23 mouse cellular contexts compared by ENCODE assay signal in the genomic region with DNA sequence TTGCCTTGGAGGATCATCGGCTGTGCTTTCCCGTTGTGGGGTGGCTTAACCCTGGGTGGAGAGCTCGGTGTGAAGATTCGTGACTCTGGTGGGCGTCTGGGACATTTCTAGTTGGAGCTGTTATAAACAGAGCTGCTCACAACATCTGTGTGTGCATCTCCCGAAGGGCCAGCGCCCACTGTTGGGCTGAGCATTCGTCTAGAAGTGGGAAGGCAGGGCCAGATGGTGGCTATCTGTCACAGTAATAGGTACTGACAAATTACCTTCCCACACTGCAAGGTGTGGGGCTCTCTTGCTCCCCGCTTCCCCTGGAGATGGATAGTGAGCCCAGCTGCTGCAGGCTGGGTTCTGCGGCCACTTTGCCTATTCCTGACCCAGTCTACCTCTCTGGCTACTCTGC.
DNase-seq lines count a peak whose midpoint lies in the region; ATAC-seq and TF ChIP-seq lines count a peak whose summit lies in the region.
"Had no signal": no experiment of that assay in that cellular context is flagged by ENCODE, and none has a peak within 500 bp of the region (broad histone marks: within the 10 kb centered on the region; RNA-seq: fewer than 3 reads in every experiment).

No protein-coding gene starts in this region.

- H3K27ac ChIP-seq in intestine, embryonic 14.5 days (ENCODE audit: low read depth), result no peak overlapping the region
- H3K27ac ChIP-seq in intestine, embryonic 15.5 days, result no peak overlapping the region
- H3K27ac ChIP-seq: forebrain, embryonic 10.5 days; heart, embryonic 15.5 days; kidney, postnatal 0 days; limb, embryonic 15.5 days; midbrain, embryonic 15.5 days had no signal

- ATAC-seq in intestine, embryonic 14.5 days (replicated peaks; ENCODE audit: low FRiP score, low TSS enrichment, low read depth), result no peak
- no peak for ATAC-seq in intestine, embryonic 15.5 days
- ATAC-seq in frontal cortex, adult (ENCODE audit: low TSS enrichment), result no peak; the same call in 1 of the 2 replicates
- ATAC-seq: CD4-positive, CD25-positive, alpha-beta regulatory T cell, adult 4 months; liver, postnatal 0 days; midbrain, embryonic 15.5 days; Patski had no signal

- 36% methylated on average over 10 of the region's 10 CpGs for WGBS in intestine, embryonic 14.5 days
- WGBS in intestine, embryonic 15.5 days, result 44% methylated on average over 10 of the region's 10 CpGs

- no peaks in the 10 kb centered on the region for H3K4me1 ChIP-seq in intestine, embryonic 14.5 days (replicated peaks; ENCODE audit: control insufficient read depth, insufficient read depth, low read length)
- no peaks in the 10 kb centered on the region for H3K4me1 ChIP-seq in intestine, embryonic 15.5 days (replicated peaks)
- H3K4me1 ChIP-seq: forebrain, embryonic 10.5 days; heart, embryonic 15.5 days; limb, embryonic 15.5 days had no signal

- H3K36me3 ChIP-seq in intestine, embryonic 14.5 days (ENCODE audit: control insufficient read depth, insufficient read depth, low read length), result no peaks in the 10 kb centered on the region
- H3K36me3 ChIP-seq in intestine, embryonic 15.5 days, result no peaks in the 10 kb centered on the region
- H3K36me3 ChIP-seq: forebrain, embryonic 10.5 days; heart, embryonic 15.5 days; limb, embryonic 15.5 days; midbrain, embryonic 15.5 days had no signal

- no peak overlapping the region for H3K4me3 ChIP-seq in intestine, embryonic 14.5 days (ENCODE audit: low read depth, low read length)
- no peak overlapping the region for H3K4me3 ChIP-seq in intestine, embryonic 15.5 days (replicated peaks)
- H3K4me3 ChIP-seq: forebrain, embryonic 10.5 days; heart, embryonic 15.5 days; limb, embryonic 15.5 days; midbrain, embryonic 15.5 days had no signal

- no peak for TF ChIP-seq POLR2A in brain, embryonic 14.5 days (IDR thresholded peaks at IDR 0.05; ENCODE audit: borderline replicate concordance, extremely low read depth, insufficient read depth, insufficient read length, poor library complexity, severe bottlenecking)

- H3K9ac ChIP-seq in intestine, embryonic 14.5 days (ENCODE audit: low read length), result no peak overlapping the region
- H3K9ac ChIP-seq in intestine, embryonic 15.5 days, result no peak overlapping the region
- H3K9ac ChIP-seq: heart, embryonic 15.5 days; limb, embryonic 15.5 days; liver, postnatal 0 days; midbrain, embryonic 15.5 days had no signal

- no peaks in the 10 kb centered on the region for H3K27me3 ChIP-seq in intestine, embryonic 14.5 days (replicated peaks; ENCODE audit: control insufficient read depth, insufficient read depth, low read length)
- H3K27me3 ChIP-seq in intestine, embryonic 15.5 days (replicated peaks), result no peaks in the 10 kb centered on the region
- H3K27me3 ChIP-seq: heart, embryonic 15.5 days; limb, embryonic 15.5 days; midbrain, embryonic 15.5 days had no signal

- DNase-seq in embryo, embryonic 10 days (ENCODE audit: low spot score), result peak; percentile 3
- no peak for DNase-seq in embryo, embryonic 10.5 days (ENCODE audit: low spot score)
- DNase-seq in intestine, embryonic 14.5 days (ENCODE audit: low spot score), result peak; percentile 48
- peak; percentile 42 to 44 for DNase-seq in right cerebral cortex, adult 2 months (ENCODE audit: low spot score in 2 of 2)
- DNase-seq in right cerebral cortex, adult 18-20 months, result no peak
- peak; percentile 25 for DNase-seq in brain, embryonic 14.5 days (ENCODE audit: low read depth)
- DNase-seq: adrenal gland, adult 8-10 months; cerebellum, adult 9-11 months; gastrocnemius, postnatal 10 days; heart, adult 18-20 months; kidney, adult 11 months; liver, postnatal 0 days; lung, postnatal 10 days; spleen, adult 18-20 months had no signal

- H3K9me3 ChIP-seq in intestine, embryonic 14.5 days (ENCODE audit: control insufficient read depth, low read length), result no peaks in the 10 kb centered on the region
- H3K9me3 ChIP-seq in intestine, embryonic 15.5 days, result no peaks in the 10 kb centered on the region
- H3K9me3 ChIP-seq: forebrain, embryonic 10.5 days; heart, embryonic 15.5 days; limb, embryonic 15.5 days; midbrain, embryonic 15.5 days had no signal

- no peak for TF ChIP-seq CTCF in brain, embryonic 14.5 days (IDR thresholded peaks at IDR 0.05; ENCODE audit: borderline replicate concordance, extremely low read depth, insufficient read depth, insufficient read length)

- no peak overlapping the region for H3K4me2 ChIP-seq in intestine, embryonic 14.5 days (ENCODE audit: low read length)
- H3K4me2 ChIP-seq in intestine, embryonic 15.5 days (replicated peaks), result no peak overlapping the region
- H3K4me2 ChIP-seq: heart, embryonic 15.5 days; limb, embryonic 15.5 days; midbrain, embryonic 15.5 days had no signal

Comparison
In these comparisons a context has a peak if more than half of its experiments do, and no peak if none do; other contexts are left out.
1. DNase-seq: peak in embryo, embryonic 10 days (single experiment), intestine, embryonic 14.5 days (single experiment), right cerebral cortex, adult 2 months (2 of 2) and brain, embryonic 14.5 days (single experiment); none in embryo, embryonic 10.5 days (single experiment) and right cerebral cortex, adult 18-20 months (single experiment).